In the genomic region with DNA sequence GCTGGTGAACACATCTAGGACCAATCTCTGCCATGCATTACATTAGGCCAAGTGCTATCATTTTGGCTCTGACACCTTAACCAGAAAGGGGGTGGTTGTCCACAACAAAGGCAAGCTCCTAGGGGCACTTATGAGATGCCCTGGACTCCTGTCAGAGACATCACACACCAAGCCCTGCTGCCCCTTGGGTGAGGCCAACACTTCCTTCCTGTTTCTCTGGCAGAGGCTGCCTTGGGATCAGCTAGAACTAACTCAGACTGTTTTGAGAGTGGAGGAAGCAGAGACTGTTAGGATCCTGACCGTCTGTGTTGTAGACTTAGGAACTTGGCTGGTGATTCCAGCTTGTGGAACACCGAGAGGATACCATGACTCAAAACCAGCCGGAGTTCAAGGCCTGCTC, we compare ENCODE assay signal across 22 mouse cellular contexts.
DNase-seq lines count a peak whose midpoint lies in the region; ATAC-seq and TF ChIP-seq lines count a peak whose summit lies in the region.
"Had no signal": no experiment of that assay in that cellular context is flagged by ENCODE, and none has a peak within 500 bp of the region (broad histone marks: within the 10 kb centered on the region; RNA-seq: fewer than 3 reads in every experiment).

No protein-coding gene starts in this region.

- no peak for TF ChIP-seq CTCF in lung, postnatal 0 days (IDR thresholded peaks at IDR 0.05)
- TF ChIP-seq CTCF in bone marrow macrophage, adult 2 months (IDR thresholded peaks at IDR 0.05; ENCODE audit: low read depth, low read length), result no peak

- no peak for TF ChIP-seq POLR2A in bone marrow macrophage, adult 2 months (IDR thresholded peaks at IDR 0.05; ENCODE audit: borderline replicate concordance, low read depth, low read length)

- H3K36me3 ChIP-seq in lung, postnatal 0 days (ENCODE audit: insufficient read depth, low read length), result no peaks in the 10 kb centered on the region
- H3K36me3 ChIP-seq in megakaryocyte, embryonic 14.5 days (replicated peaks; ENCODE audit: low read length), result no peaks in the 10 kb centered on the region
- no peaks in the 10 kb centered on the region for H3K36me3 ChIP-seq in forebrain, embryonic 12.5 days (replicated peaks)
- no peaks in the 10 kb centered on the region for H3K36me3 ChIP-seq in hindbrain, embryonic 12.5 days
- H3K36me3 ChIP-seq: hindbrain, embryonic 10.5 days had no signal

- H3K4me2 ChIP-seq in lung, postnatal 0 days (replicated peaks; ENCODE audit: low read depth, low read length), result no peak overlapping the region
- H3K4me2 ChIP-seq in forebrain, embryonic 12.5 days, result no peak overlapping the region
- no peak overlapping the region for H3K4me2 ChIP-seq in hindbrain, embryonic 12.5 days (replicated peaks)
- H3K4me2 ChIP-seq: forebrain, embryonic 13.5 days; heart, embryonic 11.5 days; hindbrain, embryonic 14.5 days had no signal

- H3K9me3 ChIP-seq in lung, postnatal 0 days (ENCODE audit: low read length), result no peaks in the 10 kb centered on the region
- peaks cover 4% of the 10 kb centered on the region; the same call in 1 of the 2 replicates for H3K9me3 ChIP-seq in megakaryocyte, embryonic 14.5 days
- no peaks in the 10 kb centered on the region for H3K9me3 ChIP-seq in forebrain, embryonic 12.5 days
- H3K9me3 ChIP-seq in hindbrain, embryonic 12.5 days (replicated peaks), result no peaks in the 10 kb centered on the region
- H3K9me3 ChIP-seq: forebrain, embryonic 13.5 days; hindbrain, embryonic 10.5 days had no signal

- peak; percentile 23; the same call in 1 of the 2 replicates for ATAC-seq in lung, postnatal 0 days
- peak; percentile 66 to 69 for ATAC-seq in hematopoietic stem cell, adult 5-6 weeks (replicated peaks in 1 of 2; ENCODE audit: insufficient read depth in 1 of 2, low FRiP score in 2 of 2, low TSS enrichment in 1 of 2, low read depth in 1 of 2, poor library complexity in 2 of 2, severe bottlenecking in 2 of 2)
- ATAC-seq in forebrain, embryonic 12.5 days (ENCODE audit: low FRiP score), result no peak
- no peak for ATAC-seq in hindbrain, embryonic 12.5 days (ENCODE audit: low FRiP score)
- ATAC-seq: activated CD4-positive, CD25-positive, alpha-beta regulatory T cell, adult 4 months; forebrain, embryonic 13.5 days; forebrain, embryonic 16.5 days; hindbrain, postnatal 0 days; inflammation-experienced regulatory T-cells, adult 6 months had no signal

- DNase-seq in lung, postnatal 0 days (ENCODE audit: low spot score), result peak; percentile 19
- DNase-seq in lung, postnatal 14 days, result no peak
- no peak for DNase-seq in adrenal gland, adult 18-20 months (ENCODE audit: low spot score in 2 of 2)
- DNase-seq: adrenal gland, postnatal 36 days; cerebellum, adult 11 months; cerebellum, adult 9-11 months; gastrocnemius, postnatal 10 days; gastrocnemius, postnatal 36 days; heart, adult 11 months had no signal

- no peak overlapping the region for H3K27ac ChIP-seq in lung, postnatal 0 days (ENCODE audit: low read length)
- peak overlapping the region; percentile 34 for H3K27ac ChIP-seq in bone marrow macrophage, adult 2 months (ENCODE audit: insufficient read depth, low read depth, low read length)
- no peak overlapping the region for H3K27ac ChIP-seq in forebrain, embryonic 12.5 days
- no peak overlapping the region for H3K27ac ChIP-seq in hindbrain, embryonic 12.5 days
- H3K27ac ChIP-seq: forebrain, embryonic 13.5 days; hindbrain, embryonic 10.5 days; hindbrain, embryonic 14.5 days; hindbrain, postnatal 0 days had no signal

- WGBS in lung, postnatal 0 days, result 51% methylated on average over 3 of the region's 3 CpGs
- 93% methylated on average over 3 of the region's 3 CpGs for WGBS in forebrain, embryonic 12.5 days
- WGBS in hindbrain, embryonic 12.5 days, result 89% methylated on average over 3 of the region's 3 CpGs

- no peaks in the 10 kb centered on the region for H3K27me3 ChIP-seq in lung, postnatal 0 days (replicated peaks; ENCODE audit: insufficient read depth, low read length)
- H3K27me3 ChIP-seq in megakaryocyte, embryonic 14.5 days (replicated peaks), result no peaks in the 10 kb centered on the region
- H3K27me3 ChIP-seq in forebrain, embryonic 12.5 days, result no peaks in the 10 kb centered on the region
- peaks cover 4% of the 10 kb centered on the region; the same call in 1 of the 2 replicates for H3K27me3 ChIP-seq in hindbrain, embryonic 12.5 days
- H3K27me3 ChIP-seq: forebrain, embryonic 13.5 days had no signal

- no peak overlapping the region for H3K9ac ChIP-seq in lung, postnatal 0 days (replicated peaks; ENCODE audit: low read depth)
- H3K9ac ChIP-seq in forebrain, embryonic 12.5 days, result no peak overlapping the region
- no peak overlapping the region for H3K9ac ChIP-seq in hindbrain, embryonic 12.5 days
- H3K9ac ChIP-seq: forebrain, embryonic 13.5 days; hindbrain, embryonic 14.5 days had no signal

- TF ChIP-seq EP300 in lung, postnatal 0 days (IDR thresholded peaks at IDR 0.05), result no peak

- H3K4me1 ChIP-seq in lung, postnatal 0 days (ENCODE audit: insufficient read depth, low read depth, low read length), result no peaks in the 10 kb centered on the region
- peaks cover 17% of the 10 kb centered on the region for H3K4me1 ChIP-seq in bone marrow macrophage, adult 2 months (ENCODE audit: control insufficient read depth, insufficient read depth, low read length)
- H3K4me1 ChIP-seq in megakaryocyte, embryonic 14.5 days, result peaks cover 28% of the 10 kb centered on the region
- no peaks in the 10 kb centered on the region for H3K4me1 ChIP-seq in forebrain, embryonic 12.5 days
- H3K4me1 ChIP-seq in hindbrain, embryonic 12.5 days, result 0 out of 2 replicates have a peak, but pooled peaks cover 6% of the 10 kb centered on the region
- H3K4me1 ChIP-seq: forebrain, embryonic 13.5 days had no signal

- no peak overlapping the region for H3K4me3 ChIP-seq in lung, postnatal 0 days (ENCODE audit: low read depth, low read length)
- no peak overlapping the region for H3K4me3 ChIP-seq in bone marrow macrophage, adult 2 months (ENCODE audit: insufficient read depth, low read length)
- H3K4me3 ChIP-seq in megakaryocyte, embryonic 14.5 days (replicated peaks), result peak overlapping the region; percentile 11
- H3K4me3 ChIP-seq in forebrain, embryonic 12.5 days (replicated peaks), result no peak overlapping the region
- no peak overlapping the region for H3K4me3 ChIP-seq in hindbrain, embryonic 12.5 days
- H3K4me3 ChIP-seq: forebrain, embryonic 13.5 days; hindbrain, embryonic 10.5 days had no signal

Comparison
In these comparisons a context has a peak if more than half of its experiments do, and no peak if none do; other contexts are left out.
1. ATAC-seq: peak in lung, postnatal 0 days (single experiment) and hematopoietic stem cell, adult 5-6 weeks (2 of 2); none in forebrain, embryonic 12.5 days (single experiment) and hindbrain, embryonic 12.5 days (single experiment).